Mouse (Mus musculus): Measurements from ENCODE around the gene Ccdc115. TPM values are rescaled to one million over a fixed set of nuclear protein-coding genes. Genes with fewer than 3 reads are reported as not detected.

Ccdc115 gene
- polyA plus RNA-seq, 1 experiment: not detected

GRCm38 (mm10) chr1:34389234-34389891, 50.1 kb downstream of the Ccdc115 start:
- no peak overlapping the region for H3K4me3 ChIP-seq (ENCODE audit: insufficient read depth, low read depth, low read length)
- H3K4me1 ChIP-seq (ENCODE audit: control insufficient read depth, insufficient read depth, low read length): no peaks in the 10 kb centered on the region
- no peak for TF ChIP-seq CTCF (IDR thresholded peaks at IDR 0.05; ENCODE audit: insufficient read depth, low read depth, low read length)
- TF ChIP-seq POLR2A (IDR thresholded peaks at IDR 0.05; ENCODE audit: insufficient read depth, low read depth, low read length): no peak
- H3K27ac ChIP-seq (ENCODE audit: insufficient read depth, low read depth, low read length): no peak overlapping the region
- WGBS: 78% methylated on average over 6 of the region's 6 CpGs

GRCm38 (mm10) chr1:34388849-34389233, 50.6 kb downstream of the Ccdc115 start:
- WGBS: 89% methylated on average over 11 of the region's 11 CpGs
- TF ChIP-seq POLR2A (IDR thresholded peaks at IDR 0.05; ENCODE audit: insufficient read depth, low read depth, low read length) (no peak), CTCF (IDR thresholded peaks at IDR 0.05; ENCODE audit: insufficient read depth, low read depth, low read length) (no peak)
- Histone ChIP-seq H3K27ac (ENCODE audit: insufficient read depth, low read depth, low read length) (no peak overlapping the region), H3K4me1 (ENCODE audit: control insufficient read depth, insufficient read depth, low read length) (no peaks in the 10 kb centered on the region), H3K4me3 (ENCODE audit: insufficient read depth, low read depth, low read length) (no peak overlapping the region)

- Histone ChIP-seq H3K27ac (ENCODE audit: insufficient read depth, low read depth, low read length) (no peak overlapping the region), H3K4me3 (ENCODE audit: insufficient read depth, low read depth, low read length) (no peak overlapping the region), H3K4me1 (ENCODE audit: control insufficient read depth, insufficient read depth, low read length) (no peaks in the 10 kb centered on the region)
- no peak for TF ChIP-seq CTCF (IDR thresholded peaks at IDR 0.05; ENCODE audit: insufficient read depth, low read depth, low read length)
- TF ChIP-seq POLR2A (IDR thresholded peaks at IDR 0.05; ENCODE audit: insufficient read depth, low read depth, low read length): no peak
- WGBS: 73% methylated on average over 12 of the region's 12 CpGs
These were observed 51.8 kb downstream of the Ccdc115 start for GRCm38 (mm10) chr1:34387346-34388327.

Other genes with a start within 250 kb of the Ccdc115 start
- gene Imp4, start 179 bp upstream of the Ccdc115 start, polyA plus RNA-seq (2012; ENCODE audit: insufficient read depth, insufficient read length, low replicate concordance, missing spikeins): not detected in 2 replicates
- gene Ptpn18, start 20.1 kb upstream of the Ccdc115 start, polyA plus RNA-seq (2012; ENCODE audit: insufficient read depth, insufficient read length, low replicate concordance, missing spikeins): not detected in 2 replicates
- not detected in 2 replicates for gene Prss39, start 58.7 kb upstream of the Ccdc115 start, polyA plus RNA-seq (2012; ENCODE audit: insufficient read depth, insufficient read length, low replicate concordance, missing spikeins)
- gene Cfc1, start 96.0 kb upstream of the Ccdc115 start, polyA plus RNA-seq (2012; ENCODE audit: insufficient read depth, insufficient read length, low replicate concordance, missing spikeins): not detected in 2 replicates
- not detected in 2 replicates for gene Prss40, start 121.3 kb upstream of the Ccdc115 start, polyA plus RNA-seq (2012; ENCODE audit: insufficient read depth, insufficient read length, low replicate concordance, missing spikeins)
- not detected in 2 replicates for gene Amer3, start 140.0 kb upstream of the Ccdc115 start, polyA plus RNA-seq (2012; ENCODE audit: insufficient read depth, insufficient read length, low replicate concordance, missing spikeins)